Mouse (Mus musculus): ENCODE measurements around the gene Olfr220.

The Olfr220 gene

DNA sequence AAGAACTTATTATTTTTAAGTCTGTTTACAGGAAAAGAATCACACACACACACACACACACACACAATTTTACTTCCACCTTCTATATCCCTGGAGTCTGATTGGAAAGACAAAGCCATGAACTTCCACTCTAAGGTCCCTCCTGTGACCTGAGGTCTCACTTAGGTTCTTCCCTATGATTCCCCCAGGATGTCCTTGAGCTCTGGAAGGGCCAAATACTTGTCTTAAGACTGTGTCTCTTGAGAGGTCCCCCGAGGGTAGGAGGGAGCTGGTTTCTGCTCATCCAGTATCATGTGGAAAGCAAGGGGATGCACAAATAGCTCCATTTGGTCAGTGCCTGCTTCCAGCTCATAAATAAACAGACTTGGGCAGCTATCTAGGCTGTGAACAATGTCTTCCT is at the start of gene Olfr220:
Gene Olfr220 (plus strand): TSS at position 301 of the 400 bp plus-strand sequence.
- no peak for DNase-seq

DNA sequence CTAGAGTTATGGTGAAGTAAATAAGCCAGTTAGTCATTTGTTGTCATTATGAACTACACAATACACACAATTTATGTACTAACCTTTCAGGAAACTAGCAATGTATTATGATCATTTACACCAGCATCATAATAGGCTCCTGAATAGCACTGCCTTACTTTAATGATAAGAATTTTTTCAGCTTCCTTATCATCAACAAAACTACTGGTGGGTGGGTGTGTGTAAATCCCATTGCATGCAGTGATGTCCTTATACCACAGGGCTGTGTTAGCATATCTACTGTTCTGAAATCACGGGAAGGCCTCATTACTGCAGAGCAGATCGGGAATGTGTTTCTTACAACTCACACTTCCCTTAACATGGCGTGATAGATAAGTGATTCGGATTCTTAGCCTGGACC is 18.9 kb upstream of the Olfr220 start:
- no peak for DNase-seq

DNA sequence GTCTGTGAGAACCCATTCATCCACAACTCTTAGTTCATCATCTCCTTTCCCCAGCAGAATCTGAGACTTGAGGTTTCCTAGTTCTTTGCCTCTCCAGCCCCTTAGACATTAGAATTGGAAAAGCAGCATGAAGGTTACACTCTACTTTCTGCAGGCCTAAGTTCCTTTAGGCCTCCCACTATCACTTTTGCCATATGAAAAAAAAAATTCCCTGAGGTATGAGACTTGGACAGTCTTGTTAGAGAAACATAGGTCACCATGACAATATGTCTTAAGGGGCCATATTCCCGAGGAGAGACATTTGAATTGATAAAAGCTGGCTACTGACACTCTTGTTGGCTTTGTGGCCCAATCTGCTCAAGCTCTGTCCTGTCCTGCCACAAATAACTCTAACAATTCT is 18.1 kb upstream of the Olfr220 start, which contains the start of gene Olfr414:
Gene Olfr414 (plus strand): TSS at position 301 of the 400 bp plus-strand sequence.
- DNase-seq = no peak

DNA sequence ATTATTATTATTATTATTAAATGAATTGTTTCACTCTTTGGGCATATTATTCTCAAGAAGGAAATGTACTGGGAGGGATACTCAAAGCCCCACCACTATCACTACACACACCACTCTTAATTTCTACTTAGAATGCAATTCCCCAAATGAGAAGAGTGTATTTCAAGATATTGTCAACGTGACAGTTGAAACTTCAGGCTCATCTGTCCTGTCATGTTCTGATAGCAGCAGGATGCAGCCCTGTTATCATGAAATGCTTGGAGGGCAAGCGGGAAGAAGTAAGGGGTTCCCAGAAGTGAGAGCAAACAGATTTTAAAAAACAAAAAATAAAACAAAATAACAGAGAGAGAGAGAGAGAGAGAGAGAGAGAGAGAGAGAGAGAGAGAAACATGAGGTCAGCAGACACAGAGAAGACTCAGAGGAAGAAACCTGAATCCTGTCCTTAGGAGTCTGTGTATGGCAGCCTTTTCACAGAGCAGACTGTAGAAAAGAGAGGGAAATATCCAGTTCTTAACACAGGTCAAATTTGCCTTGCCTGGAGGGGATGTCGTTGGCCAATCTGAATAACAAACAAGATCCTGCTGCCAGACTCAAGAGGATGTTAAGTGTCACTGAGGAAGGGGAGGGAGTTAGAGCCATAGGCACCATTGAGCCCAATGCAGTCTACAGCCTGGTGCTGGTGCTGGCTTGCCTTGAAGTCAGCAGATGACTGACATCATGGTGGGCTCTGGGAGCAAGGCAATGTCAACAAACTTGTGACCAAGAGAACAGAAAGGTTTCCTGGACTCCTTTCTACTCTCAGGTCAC is 15.5 kb upstream of the Olfr220 start:
- no peak for DNase-seq

DNA sequence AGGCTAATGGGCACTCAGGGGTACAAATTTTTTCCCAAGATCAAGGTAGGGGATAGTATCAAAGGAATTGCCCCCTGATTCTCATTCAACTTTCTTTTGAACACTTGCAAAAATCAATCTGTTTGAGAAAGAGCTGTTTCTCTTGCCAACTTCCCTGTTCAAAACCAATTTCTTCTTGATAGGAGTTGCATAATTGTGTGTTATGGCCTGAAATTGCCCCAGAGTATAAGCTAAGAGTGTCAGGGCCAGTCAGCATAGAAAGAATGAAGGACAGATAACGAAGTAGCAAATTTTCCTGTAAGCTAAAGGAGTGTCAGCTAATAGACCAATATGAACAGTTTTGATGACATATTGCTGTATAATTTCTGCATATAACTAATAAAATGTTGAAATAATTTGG is 14.5 kb upstream of the Olfr220 start:
- no peak for DNase-seq

GRCm38 (mm10) chr1:174428407-174428806 is 13.5 kb upstream of the Olfr220 start:
- no peak for DNase-seq

DNA sequence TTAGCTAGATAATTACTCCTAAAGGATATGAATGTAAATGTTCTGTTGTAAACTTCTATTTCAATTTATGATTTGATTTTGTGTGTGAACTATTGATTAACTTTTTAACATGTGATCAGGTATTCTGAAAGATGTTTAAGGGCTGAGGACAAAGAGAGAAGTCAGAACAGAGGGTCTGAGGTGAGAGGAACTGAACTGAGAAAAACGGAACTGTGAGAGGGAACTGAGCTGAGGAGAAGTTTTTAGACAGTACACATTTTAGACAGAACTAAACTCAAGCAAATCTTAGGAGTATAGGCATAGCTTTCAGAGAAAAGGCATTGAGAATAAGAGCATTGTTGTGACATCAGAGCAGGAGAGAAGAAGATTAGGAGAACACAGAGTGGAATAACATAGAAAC is 7.8 kb upstream of the Olfr220 start:
- no peak for DNase-seq

- no peak for DNase-seq
Observed at GRCm38 (mm10) chr1:174455100-174455499, 13.2 kb downstream of the Olfr220 start.

DNA sequence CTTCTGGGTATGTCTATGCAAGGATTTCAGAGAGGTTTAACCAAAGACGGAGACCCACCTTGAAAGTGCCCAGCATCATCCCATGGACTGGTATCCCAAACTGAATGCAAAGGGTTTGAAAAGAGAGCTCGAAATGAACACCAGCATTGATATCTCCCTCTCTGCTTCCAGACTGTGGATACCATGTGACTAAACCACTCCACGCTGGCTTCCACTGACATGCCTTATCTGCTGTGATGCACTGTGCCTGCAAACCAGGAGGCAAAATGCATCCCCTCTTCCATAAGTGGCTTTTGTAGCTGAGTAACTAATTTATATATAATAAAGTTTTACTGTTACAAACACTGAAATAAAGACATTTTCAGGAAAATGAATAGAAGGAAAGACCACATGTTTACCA is 23.5 kb downstream of the Olfr220 start:
- no peak for DNase-seq

- no peak for DNase-seq
Observed at GRCm38 (mm10) chr1:174466240-174466639, 24.4 kb downstream of the Olfr220 start.

- peak; percentile 12 for DNase-seq
Observed at GRCm38 (mm10) chr1:174469736-174470135, 27.9 kb downstream of the Olfr220 start.

GRCm38 (mm10) chr1:174482567-174482966 is 40.7 kb downstream of the Olfr220 start:
- no peak for DNase-seq

DNA sequence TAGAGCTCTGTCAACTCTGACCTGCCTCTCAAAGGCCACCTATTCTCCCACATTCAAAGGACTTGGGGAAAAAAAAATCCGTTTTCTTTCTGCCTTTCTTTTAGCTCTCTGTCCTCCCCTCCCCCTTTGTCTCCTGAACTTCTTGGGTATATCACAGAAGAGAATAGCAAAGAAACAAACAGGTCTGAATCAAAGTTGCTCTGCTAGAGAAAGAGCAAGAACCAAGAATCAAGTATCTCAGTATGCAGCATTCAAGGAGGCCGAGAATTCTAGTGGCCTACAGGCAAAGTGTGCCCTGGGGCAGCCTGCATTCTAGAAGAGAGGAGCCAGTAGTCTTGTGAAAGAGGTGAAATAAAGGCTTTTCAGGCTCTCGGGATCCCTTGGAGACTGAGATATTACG is 58.2 kb downstream of the Olfr220 start:
- DNase-seq = no peak

Data from kidney, postnatal 14 days (tissue).